Mouse (Mus musculus): ENCODE data around the gene D3Ertd254e. TPM values are rescaled to one million over a fixed set of nuclear protein-coding genes. Genes with fewer than 3 reads are reported as not detected.

D3Ertd254e gene
- total RNA-seq, 4 experiments from 2014 or later, result 3.0 to 4.7 (median 4.1) TPM

- DNase-seq (ENCODE audit: low spot score), result no peak
Measured at GRCm38 (mm10) chr3:36212758-36213157, 61.9 kb downstream of the D3Ertd254e start.

Other genes with a start within 250 kb of the D3Ertd254e start
- 10 to 100 TPM; 52.1 to 56.2 (median 54.0) TPM for gene Dcun1d1, start 213.6 kb upstream of the D3Ertd254e start, total RNA-seq (2022)
- gene Mccc1, start 150.3 kb upstream of the D3Ertd254e start, total RNA-seq (2022), result 100 to 1,000 TPM in 1 of 4 experiments, 10 to 100 TPM in 3; 92.8 to 107 (median 94.9) TPM
- gene Ccdc144b, start 97.5 kb upstream of the D3Ertd254e start, total RNA-seq (2022), result not detected
- gene Acad9, start 85.0 kb upstream of the D3Ertd254e start, total RNA-seq (2022), result 10 to 100 TPM; 39.1 to 47.6 (median 42.0) TPM
- not detected for gene Qrfpr, start 71.3 kb downstream of the D3Ertd254e start, total RNA-seq (2022)

Data from heart, adult 8-10 months (tissue).